ENCODE assay signal across 1 mouse cellular context in genomic region chr5:24779881-24780512, GRCm38 (mm10).
TF ChIP-seq lines count a peak whose summit lies in the region.

No protein-coding gene starts in this region.

TF ChIP-seq in CH12.LX, 34 proteins besides CTCF, POLR2A, EP300 and RAD21 (continued from another document):
- TF ChIP-seq MXI1 (IDR thresholded peaks at IDR 0.05; ENCODE audit: low read depth, low read length): no peak
